Mouse (Mus musculus): Measurements from ENCODE around the gene Tulp2.

- no peak for TF ChIP-seq POLR2A (IDR thresholded peaks at IDR 0.05; ENCODE audit: low read depth, low read length)
- TF ChIP-seq CTCF (conservative IDR thresholded peaks at IDR 0.05; ENCODE audit: insufficient read depth, insufficient read length, low read depth, low read length): no peak
These were observed 9.1 kb downstream of the Tulp2 start for GRCm38 (mm10) chr7:45490822-45491221.
